Mouse (Mus musculus) brain, adult 2 months (tissue): ENCODE measurements around the gene Etv5.

Experiments
- DNase-seq: peaks from one replicate; pipeline ENCODE4 v3.0.0; 2011; ENCODE audit warnings: low read depth, low spot score

The Etv5 gene

GRCm38 (mm10) chr16:22439499-22440177, at the start of gene Etv5:
Gene Etv5 (minus strand): TSS chr16:22439719.
- DNase-seq = peak; percentile 100

- peak; percentile 76 for DNase-seq
Observed at GRCm38 (mm10) chr16:22483900-22484299, 44.4 kb upstream of the Etv5 start.

DNA sequence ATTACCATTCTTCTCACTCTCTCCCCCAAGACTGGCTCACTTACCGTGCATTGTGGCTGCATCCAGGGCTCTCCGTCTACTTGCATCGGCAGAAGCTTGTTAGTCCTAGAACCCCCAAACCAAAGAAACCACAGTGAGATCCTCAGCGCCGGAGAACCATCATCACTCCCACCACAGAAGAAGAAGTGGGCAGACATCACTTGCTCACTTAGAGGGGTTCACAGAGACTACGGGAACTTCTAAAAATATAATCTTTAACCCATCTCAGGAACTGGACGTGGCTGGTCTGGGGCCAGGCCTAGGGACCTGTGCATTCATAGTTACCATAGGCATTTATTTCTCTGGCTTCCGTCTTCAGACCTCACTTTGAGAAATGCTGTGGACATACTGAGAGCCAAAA, 39.8 kb upstream of the Etv5 start:
- DNase-seq = no peak

DNA sequence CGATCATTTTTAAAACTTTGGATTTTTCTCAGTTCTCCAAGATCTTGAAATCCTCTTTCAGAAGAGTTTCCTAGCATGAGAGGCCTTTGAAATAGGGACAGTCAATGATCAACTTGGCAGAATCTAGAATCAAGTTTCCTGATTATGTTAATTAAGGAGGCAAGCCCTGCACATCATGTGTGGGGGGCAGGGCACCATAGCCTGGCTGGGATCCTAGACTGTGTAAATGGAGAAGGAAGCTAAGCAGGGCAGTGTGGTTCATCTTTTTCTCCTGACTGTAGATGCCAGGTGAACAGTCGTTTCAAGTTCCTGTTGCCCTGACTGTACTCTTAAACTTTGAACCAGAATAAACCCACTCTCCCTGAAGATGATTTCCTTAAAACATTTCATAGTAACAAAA, 32.2 kb upstream of the Etv5 start:
- no peak for DNase-seq

DNA sequence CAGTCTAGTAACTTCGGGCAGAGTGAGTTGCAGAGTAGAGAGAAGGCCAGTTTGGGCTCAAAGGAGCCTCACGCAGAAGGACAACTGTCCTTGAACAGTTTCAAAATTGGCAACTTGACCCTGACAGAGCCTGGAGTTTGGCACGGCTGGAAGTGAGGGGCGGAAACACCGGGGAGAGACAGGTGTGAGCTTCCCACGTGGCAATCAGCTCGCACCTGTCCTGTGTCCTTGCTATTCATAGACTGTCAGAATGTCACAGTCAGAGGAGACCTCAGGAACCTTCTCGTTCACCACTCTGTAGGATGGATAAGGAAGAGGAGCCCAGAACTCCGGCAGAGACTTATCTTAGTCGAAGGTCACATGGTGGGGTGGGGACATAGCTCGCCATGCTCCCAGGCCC, 29.9 kb upstream of the Etv5 start:
- DNase-seq = no peak

DNA sequence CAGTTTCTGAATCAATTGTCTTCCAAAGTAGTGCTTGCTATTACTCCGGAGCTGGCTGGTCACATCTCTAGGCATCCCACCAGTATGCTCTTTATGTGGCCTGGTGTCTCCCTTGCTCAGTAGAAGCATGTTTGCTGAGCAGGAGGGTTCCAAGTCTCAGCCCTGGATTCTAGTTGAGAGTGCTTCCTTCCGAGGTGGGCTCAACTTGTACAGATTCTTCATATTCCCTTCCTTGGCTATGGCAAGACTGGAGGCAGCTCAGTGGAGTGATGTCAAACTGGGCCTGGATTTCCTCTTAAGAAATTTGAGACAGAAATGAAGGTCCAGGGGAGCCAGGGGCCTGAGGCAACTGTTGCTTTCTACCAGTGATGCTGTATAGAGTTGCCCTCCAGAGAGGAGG, 27.6 kb upstream of the Etv5 start:
- DNase-seq = no peak

DNA sequence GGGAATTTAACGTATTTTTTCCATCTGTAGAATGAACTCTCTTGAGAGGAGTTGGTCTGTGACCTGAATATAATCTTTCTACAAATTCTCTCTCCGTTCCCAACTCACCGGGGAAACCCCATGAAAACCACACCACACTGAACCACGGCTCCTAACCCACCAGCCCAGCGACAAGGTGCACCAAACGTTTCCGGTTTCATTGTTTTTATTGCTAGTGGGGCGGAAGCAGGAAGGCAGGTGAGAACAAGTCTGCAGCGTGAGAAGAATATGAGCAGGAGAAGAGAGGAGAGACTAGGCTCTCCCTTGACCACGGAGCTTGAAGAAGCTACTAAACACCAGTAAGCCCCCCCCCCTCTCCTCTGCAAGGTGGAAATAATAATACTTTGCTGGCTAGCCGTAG, 26.9 kb upstream of the Etv5 start:
- DNase-seq = no peak

DNA sequence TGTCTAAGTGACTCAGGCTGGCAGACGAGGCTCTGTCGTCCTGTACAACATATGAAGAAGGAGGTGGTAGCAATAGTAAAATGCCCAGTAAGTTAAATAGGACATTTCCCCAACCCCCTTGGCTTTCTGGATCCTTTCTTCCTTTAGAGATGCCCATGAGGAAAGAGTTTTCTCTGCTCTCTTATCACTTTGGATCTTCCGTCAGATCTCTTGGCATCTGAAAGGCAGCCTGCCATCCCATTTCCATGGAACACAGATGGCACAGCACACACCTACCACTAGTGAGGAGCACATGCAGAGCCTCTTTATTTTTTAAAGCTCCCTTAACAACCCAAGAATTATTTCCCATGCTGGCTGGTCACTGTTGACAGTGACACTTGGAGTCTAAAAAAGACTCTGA, 22.7 kb upstream of the Etv5 start:
- peak; percentile 80 for DNase-seq

DNA sequence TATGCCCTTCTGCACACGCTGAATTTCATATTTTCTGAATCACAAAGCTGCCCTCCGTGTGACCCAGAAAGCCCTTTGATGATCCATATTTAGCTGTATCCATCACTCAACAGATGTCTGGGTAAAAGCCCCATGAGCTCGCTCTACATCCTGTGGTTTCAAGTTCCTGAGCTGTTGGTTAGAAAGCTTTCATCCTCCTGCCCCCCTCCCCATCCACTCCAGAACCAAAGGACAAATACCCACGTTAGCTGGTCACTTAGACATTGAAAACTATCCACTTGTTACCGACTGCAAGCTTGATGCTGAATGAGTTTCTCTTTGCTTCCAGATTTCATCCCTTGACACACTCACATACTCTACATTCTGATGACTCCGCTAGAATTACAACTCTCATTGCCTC, 22.2 kb upstream of the Etv5 start:
- no peak for DNase-seq

DNA sequence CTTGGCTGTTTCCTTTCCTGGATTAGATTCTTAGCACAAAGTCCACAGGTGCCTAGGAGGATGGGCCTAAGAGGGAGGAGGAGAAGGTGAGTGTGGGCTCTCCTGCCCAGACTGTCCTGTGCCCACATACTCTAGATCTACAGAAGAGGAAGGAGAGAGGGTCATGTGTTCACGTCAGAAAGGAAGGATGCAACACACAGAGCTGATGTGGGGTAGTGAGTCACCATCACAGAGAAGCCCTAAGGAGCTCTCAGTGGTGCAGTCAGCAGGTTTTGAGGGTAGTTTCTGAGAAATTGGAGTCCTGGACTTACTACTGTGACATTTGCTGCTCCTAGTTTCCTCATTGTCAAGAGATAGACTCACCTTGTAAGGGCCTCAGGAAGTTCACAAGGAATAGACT, 21.4 kb upstream of the Etv5 start:
- no peak for DNase-seq

GRCm38 (mm10) chr16:22452082-22452481, 12.6 kb upstream of the Etv5 start:
- DNase-seq = no peak

- no peak for DNase-seq
Observed at GRCm38 (mm10) chr16:22448093-22448492, 8.6 kb upstream of the Etv5 start.

DNA sequence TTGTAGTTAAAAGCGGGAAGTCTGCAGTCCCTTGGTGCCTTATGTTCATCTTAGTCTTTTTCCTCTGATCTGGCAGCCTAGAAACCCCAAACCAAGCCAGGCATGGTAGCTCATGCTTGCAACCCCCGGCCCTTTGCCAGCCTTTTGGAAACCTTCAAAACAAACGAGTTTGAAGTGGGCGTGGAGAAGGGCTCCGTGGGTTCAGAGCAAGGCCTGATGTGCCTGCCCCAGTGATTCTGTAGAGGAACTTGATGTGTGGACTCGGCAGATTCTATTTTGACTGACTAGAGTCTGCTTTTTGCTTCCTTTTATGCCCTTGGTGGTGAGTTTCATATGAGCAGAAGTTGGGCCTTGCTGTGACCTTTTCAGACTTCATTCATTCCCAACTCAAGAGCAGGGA, 5.3 kb upstream of the Etv5 start:
- peak; percentile 52 for DNase-seq

DNA sequence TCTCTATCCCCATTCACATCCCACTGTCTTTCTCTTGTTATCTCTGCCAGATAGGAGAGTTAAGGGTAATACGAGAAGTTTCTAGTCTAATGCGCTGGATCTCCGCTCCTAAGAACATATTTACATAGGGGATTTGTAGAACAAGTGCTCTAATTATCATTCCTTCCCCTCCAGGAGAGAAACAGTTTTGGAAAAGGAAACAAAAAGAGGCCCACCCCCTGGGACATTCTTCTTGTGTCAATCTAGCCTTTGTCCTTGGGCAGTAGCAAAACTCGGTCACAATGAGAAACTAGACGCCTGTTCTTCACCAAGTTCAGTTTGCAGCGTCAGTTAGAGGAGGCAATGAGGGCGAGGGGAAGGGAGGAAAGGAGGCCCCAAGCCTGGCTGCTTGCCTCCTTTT, 2.7 kb upstream of the Etv5 start:
- DNase-seq = no peak

- DNase-seq = no peak
Observed at GRCm38 (mm10) chr16:22441317-22441716, 1.8 kb upstream of the Etv5 start.

GRCm38 (mm10) chr16:22440269-22440668, 750 bp upstream of the Etv5 start:
- DNase-seq = peak; percentile 89

GRCm38 (mm10) chr16:22438441-22439373, 812 bp downstream of the Etv5 start:
- DNase-seq = peak; percentile 79

GRCm38 (mm10) chr16:22436106-22436505, 3.4 kb downstream of the Etv5 start:
- DNase-seq = no peak

GRCm38 (mm10) chr16:22434530-22434929, 5.0 kb downstream of the Etv5 start:
- peak; percentile 79 for DNase-seq

- DNase-seq = no peak
Observed at GRCm38 (mm10) chr16:22433944-22434343, 5.6 kb downstream of the Etv5 start.

GRCm38 (mm10) chr16:22431773-22432172, 7.7 kb downstream of the Etv5 start:
- no peak for DNase-seq

- no peak for DNase-seq
Observed at GRCm38 (mm10) chr16:22431335-22431734, 8.2 kb downstream of the Etv5 start.
